Mouse (Mus musculus) monocyte, adult 5-6 weeks (primary cell): ENCODE data around the gene Gm49361. TPM values are rescaled to one million over a fixed set of nuclear protein-coding genes. Genes with fewer than 3 reads are reported as not detected.

Experiments used
- ATAC-seq: fragments of 153-309, 156-312 bp; replicated peaks from 2 replicates; pipeline ENCODE4 v1.8.0; 2017; ENCODE audit warnings: mild to moderate bottlenecking; ENCODE audit not compliant: low TSS enrichment, insufficient number of reproducible peaks, severe bottlenecking, poor library complexity, low FRiP score
- total RNA-seq: library from RNA; stranded (forward); fragments of 200-1000, 200-491, 200-594 nt; gene quantifications from 3 replicates; pipeline ENCODE4 v1.2.3, GENCODE M21; 2017

Gm49361 gene
- total RNA-seq, 1 experiment from 2014 or later = not detected

GRCm38 (mm10) chr14:57736141-57736540, 9.8 kb downstream of the Gm49361 start:
- ATAC-seq = no peak

- ATAC-seq = no peak
Measured at GRCm38 (mm10) chr14:57732668-57733293, 13.1 kb downstream of the Gm49361 start.

GRCm38 (mm10) chr14:57730527-57730926, 15.4 kb downstream of the Gm49361 start:
- ATAC-seq = no peak

GRCm38 (mm10) chr14:57729975-57730499, 15.9 kb downstream of the Gm49361 start:
- peak; percentile 94 for ATAC-seq

- ATAC-seq = peak; percentile 12
Measured at GRCm38 (mm10) chr14:57729364-57729763, 16.5 kb downstream of the Gm49361 start.

GRCm38 (mm10) chr14:57726172-57726571, 19.7 kb downstream of the Gm49361 start:
- ATAC-seq = no peak

- ATAC-seq = no peak
Measured at GRCm38 (mm10) chr14:57724473-57724872, 21.4 kb downstream of the Gm49361 start.

- ATAC-seq = peak; percentile 82
Measured at GRCm38 (mm10) chr14:57718245-57718644, 27.7 kb downstream of the Gm49361 start.

- no peak for ATAC-seq
Measured at GRCm38 (mm10) chr14:57716601-57717245, 29.2 kb downstream of the Gm49361 start.

- peak; percentile 97 for ATAC-seq
Measured at GRCm38 (mm10) chr14:57712884-57713283, 33.0 kb downstream of the Gm49361 start.

GRCm38 (mm10) chr14:57711059-57711458, 34.8 kb downstream of the Gm49361 start:
- ATAC-seq = no peak

- ATAC-seq = no peak
Measured at GRCm38 (mm10) chr14:57709171-57709570, 36.7 kb downstream of the Gm49361 start.

- no peak for ATAC-seq
Measured at GRCm38 (mm10) chr14:57708580-57708979, 37.3 kb downstream of the Gm49361 start.

GRCm38 (mm10) chr14:57707100-57707893, 38.6 kb downstream of the Gm49361 start:
- no peak for ATAC-seq

- no peak for ATAC-seq
Measured at GRCm38 (mm10) chr14:57706760-57707099, 39.2 kb downstream of the Gm49361 start.

GRCm38 (mm10) chr14:57705759-57706158, 40.1 kb downstream of the Gm49361 start:
- no peak for ATAC-seq

GRCm38 (mm10) chr14:57705075-57705474, 40.8 kb downstream of the Gm49361 start:
- no peak for ATAC-seq

GRCm38 (mm10) chr14:57701915-57702477, 43.9 kb downstream of the Gm49361 start:
- no peak for ATAC-seq

- no peak for ATAC-seq
Measured at GRCm38 (mm10) chr14:57699461-57699970, 46.4 kb downstream of the Gm49361 start.
